Mouse (Mus musculus): ENCODE results near the gene Gm26558. TPM values are rescaled to one million over a fixed set of nuclear protein-coding genes. Genes with fewer than 3 reads are reported as not detected.

Gene Gm26558
- polyA plus RNA-seq, 1 experiment: 0.20 TPM

GRCm38 (mm10) chr2:70625761-70626160 lies 36.1 kb downstream of the Gm26558 start:
- Histone ChIP-seq H3K4me3 (ENCODE audit: control insufficient read depth, insufficient read depth, low read length) (no peak overlapping the region), H3K27ac (ENCODE audit: control insufficient read depth, insufficient read depth, low read length) (no peak overlapping the region), H3K27me3 (ENCODE audit: control insufficient read depth, insufficient read depth, low read length) (no peaks in the 10 kb centered on the region), H3K36me3 (ENCODE audit: control insufficient read depth, insufficient read depth, low read length) (no peaks in the 10 kb centered on the region), H3K4me1 (replicated peaks; ENCODE audit: control insufficient read depth, insufficient read depth, low read length) (peaks cover 9% of the 10 kb centered on the region)
- TF ChIP-seq CTCF (IDR thresholded peaks at IDR 0.05; ENCODE audit: borderline replicate concordance, control insufficient read depth, extremely low read depth, insufficient read depth, low read length, poor library complexity) (no peak), POLR2A (IDR thresholded peaks at IDR 0.05; ENCODE audit: control insufficient read depth, extremely low read depth, insufficient read depth, low read length, poor library complexity) (no peak)
- WGBS: 60% methylated on average over 7 of the region's 7 CpGs
- DNase-seq: no peak

GRCm38 (mm10) chr2:70622244-70622643 lies 39.7 kb downstream of the Gm26558 start:
- Histone ChIP-seq H3K36me3 (ENCODE audit: control insufficient read depth, insufficient read depth, low read length) (no peaks in the 10 kb centered on the region), H3K4me1 (replicated peaks; ENCODE audit: control insufficient read depth, insufficient read depth, low read length) (no peaks in the 10 kb centered on the region), H3K27ac (ENCODE audit: control insufficient read depth, insufficient read depth, low read length) (no peak overlapping the region), H3K4me3 (ENCODE audit: control insufficient read depth, insufficient read depth, low read length) (no peak overlapping the region), H3K27me3 (ENCODE audit: control insufficient read depth, insufficient read depth, low read length) (no peaks in the 10 kb centered on the region)
- WGBS: 56% methylated on average over 4 of the region's 4 CpGs
- TF ChIP-seq POLR2A (IDR thresholded peaks at IDR 0.05; ENCODE audit: control insufficient read depth, extremely low read depth, insufficient read depth, low read length, poor library complexity): no peak
- no peak for TF ChIP-seq CTCF (IDR thresholded peaks at IDR 0.05; ENCODE audit: borderline replicate concordance, control insufficient read depth, extremely low read depth, insufficient read depth, low read length, poor library complexity)
- no peak for DNase-seq

- WGBS: 38% methylated on average over 6 of the region's 6 CpGs
- peak; percentile 58 for DNase-seq
- H3K36me3 ChIP-seq (ENCODE audit: control insufficient read depth, insufficient read depth, low read length): no peaks in the 10 kb centered on the region
- H3K4me3 ChIP-seq (ENCODE audit: control insufficient read depth, insufficient read depth, low read length): no peak overlapping the region
- H3K4me1 ChIP-seq (replicated peaks; ENCODE audit: control insufficient read depth, insufficient read depth, low read length): no peaks in the 10 kb centered on the region
- peak; percentile 58; the same call in 1 of the 2 replicates for TF ChIP-seq CTCF (IDR thresholded peaks at IDR 0.05; ENCODE audit: borderline replicate concordance, control insufficient read depth, extremely low read depth, insufficient read depth, low read length, poor library complexity)
- no peak for TF ChIP-seq POLR2A (IDR thresholded peaks at IDR 0.05; ENCODE audit: control insufficient read depth, extremely low read depth, insufficient read depth, low read length, poor library complexity)
- H3K27me3 ChIP-seq (ENCODE audit: control insufficient read depth, insufficient read depth, low read length): no peaks in the 10 kb centered on the region
- no peak overlapping the region for H3K27ac ChIP-seq (ENCODE audit: control insufficient read depth, insufficient read depth, low read length)
These were observed 41.7 kb downstream of the Gm26558 start for GRCm38 (mm10) chr2:70620225-70620624.

DNA sequence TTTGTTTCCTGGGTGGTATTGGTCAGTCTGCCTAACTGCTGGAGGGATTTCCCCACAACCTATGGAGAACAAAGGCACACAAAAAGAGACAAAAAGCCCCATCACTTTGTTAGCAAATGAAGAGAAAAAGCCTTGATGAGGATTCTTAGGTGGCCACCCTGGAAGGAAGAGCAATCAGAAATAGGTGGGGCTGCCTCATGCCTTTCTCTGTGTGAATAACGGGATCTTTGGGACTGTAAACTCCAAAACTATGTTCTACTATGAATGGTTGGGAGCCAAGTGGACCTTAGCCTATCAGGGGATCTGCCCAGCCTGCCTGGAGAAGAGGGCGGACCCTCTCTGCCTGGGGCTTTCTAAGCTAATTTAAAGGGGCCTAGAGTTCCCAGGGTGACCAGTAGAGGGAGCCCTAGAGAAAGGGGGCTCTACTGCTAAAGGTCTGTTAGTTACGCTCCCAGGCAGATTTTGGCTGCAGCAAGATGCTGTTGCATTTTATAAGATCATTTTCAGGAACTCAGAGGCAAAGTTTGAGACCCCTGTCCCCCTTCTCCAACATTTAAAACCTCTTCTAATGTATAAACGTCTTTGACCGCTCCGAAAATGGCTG lies 42.6 kb downstream of the Gm26558 start:
- no peak overlapping the region for H3K27ac ChIP-seq (ENCODE audit: control insufficient read depth, insufficient read depth, low read length)
- H3K4me3 ChIP-seq (ENCODE audit: control insufficient read depth, insufficient read depth, low read length): no peak overlapping the region
- H3K27me3 ChIP-seq (ENCODE audit: control insufficient read depth, insufficient read depth, low read length): no peaks in the 10 kb centered on the region
- WGBS: 94% methylated on average over 6 of the region's 6 CpGs
- TF ChIP-seq POLR2A (IDR thresholded peaks at IDR 0.05; ENCODE audit: control insufficient read depth, extremely low read depth, insufficient read depth, low read length, poor library complexity) (no peak), CTCF (IDR thresholded peaks at IDR 0.05; ENCODE audit: borderline replicate concordance, control insufficient read depth, extremely low read depth, insufficient read depth, low read length, poor library complexity) (no peak)
- H3K36me3 ChIP-seq (ENCODE audit: control insufficient read depth, insufficient read depth, low read length): no peaks in the 10 kb centered on the region
- no peaks in the 10 kb centered on the region for H3K4me1 ChIP-seq (replicated peaks; ENCODE audit: control insufficient read depth, insufficient read depth, low read length)
- peak; percentile 12 for DNase-seq

- no peak overlapping the region for H3K27ac ChIP-seq (ENCODE audit: control insufficient read depth, insufficient read depth, low read length)
- no peaks in the 10 kb centered on the region for H3K4me1 ChIP-seq (replicated peaks; ENCODE audit: control insufficient read depth, insufficient read depth, low read length)
- H3K4me3 ChIP-seq (ENCODE audit: control insufficient read depth, insufficient read depth, low read length): no peak overlapping the region
- WGBS: 73% methylated on average over 3 of the region's 3 CpGs
- H3K27me3 ChIP-seq (ENCODE audit: control insufficient read depth, insufficient read depth, low read length): no peaks in the 10 kb centered on the region
- TF ChIP-seq CTCF (IDR thresholded peaks at IDR 0.05; ENCODE audit: borderline replicate concordance, control insufficient read depth, extremely low read depth, insufficient read depth, low read length, poor library complexity): no peak
- TF ChIP-seq POLR2A (IDR thresholded peaks at IDR 0.05; ENCODE audit: control insufficient read depth, extremely low read depth, insufficient read depth, low read length, poor library complexity): no peak
- no peak for DNase-seq
- H3K36me3 ChIP-seq (ENCODE audit: control insufficient read depth, insufficient read depth, low read length): no peaks in the 10 kb centered on the region
These were observed 45.3 kb downstream of the Gm26558 start for GRCm38 (mm10) chr2:70616617-70617016.

DNA sequence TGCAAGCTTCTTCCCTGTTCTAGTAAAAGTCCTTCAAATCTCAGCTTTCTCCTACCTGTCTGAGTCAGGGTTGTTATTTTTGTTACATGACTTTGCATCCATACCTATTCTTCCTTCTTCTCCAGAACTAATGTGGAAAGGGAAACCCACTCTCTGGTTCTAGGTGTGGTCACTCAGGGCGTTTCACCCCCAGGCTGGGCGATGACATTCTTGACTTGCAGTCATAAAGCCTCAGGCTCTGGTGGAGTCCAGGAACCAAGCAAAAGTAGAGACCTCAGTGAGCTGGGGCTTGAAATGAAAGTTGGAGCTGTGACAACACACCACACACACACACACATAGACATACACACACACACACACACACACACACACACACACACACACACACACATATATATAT lies 45.8 kb downstream of the Gm26558 start:
- DNase-seq: no peak
- 85% methylated on average over 2 of the region's 2 CpGs for WGBS
- Histone ChIP-seq H3K4me3 (ENCODE audit: control insufficient read depth, insufficient read depth, low read length) (no peak overlapping the region), H3K4me1 (replicated peaks; ENCODE audit: control insufficient read depth, insufficient read depth, low read length) (no peaks in the 10 kb centered on the region), H3K36me3 (ENCODE audit: control insufficient read depth, insufficient read depth, low read length) (no peaks in the 10 kb centered on the region), H3K27ac (ENCODE audit: control insufficient read depth, insufficient read depth, low read length) (no peak overlapping the region), H3K27me3 (ENCODE audit: control insufficient read depth, insufficient read depth, low read length) (no peaks in the 10 kb centered on the region)
- no peak for TF ChIP-seq POLR2A (IDR thresholded peaks at IDR 0.05; ENCODE audit: control insufficient read depth, extremely low read depth, insufficient read depth, low read length, poor library complexity)
- no peak for TF ChIP-seq CTCF (IDR thresholded peaks at IDR 0.05; ENCODE audit: borderline replicate concordance, control insufficient read depth, extremely low read depth, insufficient read depth, low read length, poor library complexity)
